Mouse (Mus musculus) left cerebral cortex, adult 2 months (tissue): ENCODE measurements at regions not wholly inside any gene's neighbourhood (a gene's known extent, or its start where the extent isn't known, plus 50 kb on each side); places are given as distances from the start of the nearest gene placed in this dataset.
A peak's percentile ranks its signal among the peaks of the same experiment; 100 is the strongest.

Source experiments
- DNase-seq, 2 experiments: peaks; one replicate each; pipeline ENCODE4 v3.0.0; 2021 to 2022; ENCODE audit warnings: low spot score in 2 of 2, mixed read lengths in 1 of 2; ENCODE audit errors: extremely low spot score in 1 of 2
- H3K27ac ChIP-seq: fragments of 200-600 bp; 2 replicates; pipeline ENCODE4 v1.8.1; 2022
- H3K4me3 ChIP-seq: fragments of 200-600 bp; 2 replicates; pipeline ENCODE4 v1.8.1; 2022
- CTCF ChIP-seq: fragments of 200-600 bp; IDR thresholded peaks from 2 replicates; pipeline ENCODE4 v1.8.1; 2022; ENCODE audit warnings: antibody characterized with exemption, mild to moderate bottlenecking, moderate library complexity
- intact Hi-C: fragments of 180-260 bp; cut with DNase I; formaldehyde crosslinking; loops from one replicate; pipeline ENCODE4 v1.15.1; 2025
- microRNA-seq, 2 experiments: library from miRNA; unstranded; fragments of <30 nt; microRNA quantifications; one replicate each; pipeline ENCODE4 v1.2.0; 2021

- Histone ChIP-seq H3K27ac (no peak overlapping the region), H3K4me3 (no peak overlapping the region)
- intact Hi-C loops, result no loop called here
- no peak for TF ChIP-seq CTCF
- no peak for DNase-seq
These were observed 152.6 kb upstream of the Api5 start for GRCm38 (mm10) chr2:94590494-94590893.

GRCm38 (mm10) chr2:94587255-94587654 lies 149.3 kb upstream of the Api5 start:
- H3K27ac ChIP-seq, result no peak overlapping the region
- intact Hi-C loops, result no loop called here

GRCm38 (mm10) chr2:94571646-94572045 lies 133.7 kb upstream of the Api5 start:
- TF ChIP-seq CTCF, result peak; percentile 36
- DNase-seq, result no peak
- no peak overlapping the region for H3K4me3 ChIP-seq
- no peak overlapping the region for H3K27ac ChIP-seq
- intact Hi-C loops, result loop anchor here (5.0 to 10.0 kb wide), 2 partner anchors 643 to 1746 kb away; partner anchors contain the start of gene Lrrc4c

More at GRCm38 (mm10) chr2:94587255-94587654, 149.3 kb upstream of the Api5 start:
- TF ChIP-seq CTCF, result no peak
- no peak overlapping the region for H3K4me3 ChIP-seq
- DNase-seq, result no peak

DNA sequence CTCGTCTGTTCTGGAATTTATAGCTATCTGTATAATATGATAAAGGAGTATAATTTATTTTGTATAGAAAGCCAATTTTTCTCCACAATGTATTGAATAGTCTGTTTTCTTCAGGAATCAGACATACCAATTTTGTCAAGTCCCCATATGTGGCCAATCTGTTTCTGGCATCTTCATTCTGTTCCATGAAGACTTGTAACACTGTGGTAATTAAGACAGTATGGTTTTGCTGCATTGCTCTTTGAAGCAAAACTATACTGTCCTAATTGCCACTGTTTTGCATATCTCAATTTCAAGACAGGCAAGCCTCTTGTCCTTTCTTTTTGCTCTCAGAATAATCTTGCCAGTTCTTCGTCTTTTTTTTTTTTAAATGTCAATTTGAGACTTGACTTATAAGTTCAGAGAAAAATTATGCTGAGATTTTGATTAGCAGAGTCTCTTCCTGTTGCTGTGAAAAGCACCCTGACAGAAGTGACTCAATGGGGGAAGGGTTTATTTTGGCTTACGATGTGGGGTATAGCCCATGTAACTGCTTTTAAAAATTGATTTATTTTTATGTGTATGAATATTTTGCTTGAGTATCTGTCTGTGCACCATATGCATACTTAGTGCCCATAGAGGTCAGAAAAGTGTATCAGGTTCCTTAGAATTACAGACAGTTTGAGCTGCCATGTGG lies 103.4 kb upstream of the Api5 start:
- H3K4me3 ChIP-seq, result no peak overlapping the region
- DNase-seq, result no peak
- no peak for TF ChIP-seq CTCF
- H3K27ac ChIP-seq, result no peak overlapping the region
- intact Hi-C loops, result no loop called here

DNA sequence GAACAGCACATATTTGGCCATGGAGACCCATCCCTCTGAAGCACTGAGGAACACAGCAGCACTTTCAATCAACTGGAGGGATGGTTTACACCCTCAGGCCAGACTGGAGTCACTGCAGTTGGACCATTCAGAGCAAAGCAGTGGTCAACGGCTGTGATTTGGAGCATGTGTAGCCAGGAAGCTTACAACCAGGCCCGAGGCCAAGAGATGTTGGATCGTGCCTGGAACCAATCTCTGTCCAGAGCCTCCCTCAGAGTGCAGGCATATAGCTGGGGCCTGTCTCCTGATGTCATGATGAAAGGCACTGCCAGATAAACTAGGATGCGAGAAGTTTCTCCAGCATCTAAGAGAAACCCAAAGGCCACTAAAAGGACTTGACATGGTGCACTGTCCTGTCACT lies 98.7 kb upstream of the Api5 start:
- no peak for DNase-seq
- Histone ChIP-seq H3K4me3 (no peak overlapping the region), H3K27ac (no peak overlapping the region)
- TF ChIP-seq CTCF, result no peak
- intact Hi-C loops, result no loop called here

DNA sequence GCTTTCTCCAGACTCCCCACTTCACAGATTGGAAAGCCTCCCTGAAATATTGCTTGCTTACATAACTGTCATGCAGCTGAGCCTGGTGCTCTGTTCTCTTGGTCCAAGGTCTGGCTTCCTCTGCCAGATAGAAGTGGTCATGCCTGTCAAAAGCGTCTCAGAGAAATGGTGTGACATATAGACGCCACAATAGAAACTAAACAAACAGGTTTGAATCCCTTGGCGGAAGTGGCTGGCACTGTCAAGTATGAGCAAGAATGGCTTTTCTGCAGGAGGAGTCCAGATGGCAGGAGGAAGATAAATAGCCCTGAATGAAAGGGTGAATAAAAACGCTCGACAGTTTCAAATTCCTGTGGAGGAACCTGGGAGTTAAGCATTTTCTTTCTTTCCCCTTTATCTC lies 93.2 kb upstream of the Api5 start:
- H3K27ac ChIP-seq, result no peak overlapping the region
- TF ChIP-seq CTCF, result no peak
- DNase-seq, result no peak
- intact Hi-C loops, result no loop called here
- H3K4me3 ChIP-seq, result no peak overlapping the region

DNA sequence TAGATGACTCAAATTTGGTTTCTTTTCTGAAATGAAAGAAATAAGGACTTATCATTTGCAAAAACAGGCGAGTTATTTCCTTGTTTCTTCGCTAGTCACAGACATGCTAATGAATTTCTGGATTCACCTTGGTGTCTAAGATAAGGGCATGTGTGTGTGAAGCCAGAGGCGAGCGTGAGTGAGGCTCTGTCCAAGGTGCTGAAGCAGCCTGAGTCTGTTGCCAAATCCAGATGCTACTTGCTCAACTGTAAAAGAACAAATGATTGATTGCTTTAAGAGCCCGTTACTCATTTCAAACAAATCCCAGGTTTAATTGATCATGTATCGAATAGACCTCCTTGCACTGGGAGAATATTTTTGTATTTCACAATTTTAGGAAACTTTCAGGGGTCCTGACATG lies 86.6 kb upstream of the Api5 start:
- Histone ChIP-seq H3K27ac (no peak overlapping the region), H3K4me3 (no peak overlapping the region)
- DNase-seq, result no peak
- intact Hi-C loops, result no loop called here
- TF ChIP-seq CTCF, result no peak

DNA sequence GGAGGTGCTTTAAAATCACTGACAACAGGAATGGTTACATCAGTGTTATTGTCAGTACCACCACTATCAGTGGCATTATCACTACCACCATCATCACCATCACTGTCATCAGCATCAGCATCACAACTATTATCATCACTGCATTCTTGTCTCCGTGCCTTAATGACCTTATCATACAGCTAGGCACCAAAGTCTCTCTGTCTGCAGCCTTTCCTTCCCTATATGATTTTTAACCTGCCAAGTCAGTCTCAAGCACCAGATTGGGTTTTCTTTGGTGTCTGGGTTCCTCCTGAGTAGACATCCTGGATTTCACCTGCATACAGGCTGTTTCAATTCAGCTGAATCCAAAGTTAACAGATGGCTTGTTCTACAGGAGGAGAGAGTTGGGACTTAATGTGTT lies 78.9 kb upstream of the Api5 start:
- no peak for DNase-seq
- Histone ChIP-seq H3K27ac (no peak overlapping the region), H3K4me3 (no peak overlapping the region)
- intact Hi-C loops, result no loop called here
- TF ChIP-seq CTCF, result no peak

DNA sequence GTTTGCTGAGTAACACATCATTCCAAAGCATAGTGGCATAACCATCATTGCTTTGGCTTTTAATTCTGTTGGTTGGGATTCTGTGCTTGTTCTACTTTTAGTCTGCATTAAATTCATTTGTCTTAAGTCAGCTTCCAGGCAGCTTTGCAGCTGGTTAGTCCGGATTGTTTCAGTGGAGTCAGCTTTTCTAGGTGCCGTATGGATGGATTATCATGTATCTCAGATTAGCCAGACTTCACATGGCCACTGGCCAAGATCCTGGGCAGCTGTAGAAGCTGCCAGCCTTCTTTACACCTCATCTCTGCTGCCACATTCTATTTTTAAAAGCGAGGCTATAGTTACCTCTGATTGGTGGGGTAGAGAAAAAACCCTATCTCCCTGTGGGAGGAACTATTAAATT lies 74.1 kb upstream of the Api5 start:
- Histone ChIP-seq H3K27ac (no peak overlapping the region), H3K4me3 (no peak overlapping the region)
- peak in 1 of 2 experiments; percentile 13 for DNase-seq
- intact Hi-C loops, result no loop called here
- TF ChIP-seq CTCF, result no peak

DNA sequence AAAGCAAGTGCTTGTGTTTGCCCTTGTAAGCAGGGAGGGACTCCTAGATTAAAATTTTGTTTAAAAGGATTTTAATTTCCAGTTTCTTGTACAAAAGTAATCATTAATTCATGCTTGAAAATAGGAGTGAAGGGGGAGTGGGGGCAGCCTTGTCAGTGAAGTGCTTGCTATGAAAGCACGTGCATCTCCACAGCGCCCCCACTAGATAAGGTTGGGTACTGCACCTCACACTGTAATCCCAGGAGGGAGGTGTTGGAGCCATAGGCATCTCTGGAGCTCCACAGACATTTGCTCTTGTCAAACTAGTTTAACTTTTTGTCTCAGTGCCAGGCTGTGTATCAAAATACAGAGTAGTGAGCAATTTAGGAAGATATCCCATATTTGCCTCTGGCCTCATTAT lies 62.7 kb upstream of the Api5 start:
- TF ChIP-seq CTCF, result peak; percentile 26
- no peak for DNase-seq
- Histone ChIP-seq H3K27ac (no peak overlapping the region), H3K4me3 (no peak overlapping the region)
- intact Hi-C loops, result no loop called here

GRCm38 (mm10) chr2:94498516-94498915 lies 60.6 kb upstream of the Api5 start:
- TF ChIP-seq CTCF, result no peak

More at GRCm38 (mm10) chr2:94498516-94498915, 60.6 kb upstream of the Api5 start:
- Histone ChIP-seq H3K27ac (no peak overlapping the region), H3K4me3 (no peak overlapping the region)
- no peak for DNase-seq
- intact Hi-C loops, result no loop called here

Small RNA genes in the stretch of these regions (microRNA-seq; reads per million reads assigned to microRNA genes)
- gene Gm44461, result 0 reads per million in 2 experiments
